Mouse (Mus musculus) adrenal gland, postnatal 14 days (tissue): ENCODE data around the gene 2410131K14Rik. TPM values are rescaled to one million over a fixed set of nuclear protein-coding genes. Genes with fewer than 3 reads are reported as not detected.

Source experiments
- DNase-seq: peaks from one replicate; pipeline ENCODE4 v3.0.0; 2021; ENCODE audit warnings: mixed read lengths
- total RNA-seq: library from RNA; stranded (reverse); gene quantifications from 2 replicates; pipeline ENCODE4 v1.2.3, GENCODE M21; 2021

2410131K14Rik gene
- total RNA-seq, 1 experiment from 2014 or later: 7.6 TPM

DNA sequence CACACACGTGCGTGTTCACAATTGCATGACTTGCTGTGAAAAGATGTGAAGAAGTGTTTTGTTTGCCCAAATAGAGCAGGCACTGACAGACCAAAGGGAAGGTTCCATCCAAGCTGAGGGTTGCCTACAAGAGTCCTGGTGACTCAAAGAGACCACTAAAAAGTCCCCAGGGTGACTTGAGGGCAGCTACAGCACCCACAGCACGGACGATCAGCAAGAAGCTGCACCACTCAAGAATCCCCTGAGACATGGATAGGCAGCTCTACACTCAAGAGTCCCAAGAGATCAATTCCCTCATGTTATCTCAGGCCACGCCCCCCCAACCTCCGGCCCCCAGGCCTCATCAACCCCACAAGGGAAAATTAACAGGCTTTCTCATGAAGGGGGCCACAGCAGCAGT, 65.4 kb downstream of the 2410131K14Rik start:
- no peak for DNase-seq

- DNase-seq: no peak
Observed at GRCm38 (mm10) chr5:118311251-118311650, 66.2 kb downstream of the 2410131K14Rik start.

DNA sequence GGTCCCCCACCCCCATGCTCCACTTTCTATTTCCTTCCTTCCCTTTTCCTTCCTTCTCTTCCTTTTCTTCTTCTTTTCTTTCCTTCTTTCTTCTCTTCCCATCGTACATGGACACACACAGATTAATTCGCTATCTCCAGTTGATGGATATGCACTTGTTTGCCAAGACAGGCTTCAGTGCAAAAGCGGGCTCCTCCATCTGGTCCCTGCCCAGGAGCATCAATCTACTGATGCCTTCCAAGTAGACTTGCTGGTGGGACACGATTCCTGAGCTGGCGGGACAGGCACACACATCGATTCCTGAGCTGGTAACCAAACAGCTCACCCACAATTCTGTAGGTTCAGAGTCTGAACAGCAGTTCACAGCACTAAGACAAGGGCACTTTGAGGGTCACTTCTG, 68.7 kb downstream of the 2410131K14Rik start:
- no peak for DNase-seq

Other genes starting within 250 kb of the 2410131K14Rik start
- 78.8 and 80.8 TPM in 2 replicates for gene Tesc, start 217.5 kb upstream of the 2410131K14Rik start, total RNA-seq
- gene Fbxw8, start 89.8 kb upstream of the 2410131K14Rik start, total RNA-seq: 49.7 and 56.2 TPM in 2 replicates
- gene Hrk, start 80.6 kb upstream of the 2410131K14Rik start, total RNA-seq: 0.22 and 0.71 TPM in 2 replicates
- gene Rnft2, start 111 bp upstream of the 2410131K14Rik start, total RNA-seq: 3.1 and 3.9 TPM in 2 replicates